Mouse (Mus musculus) heart, embryonic 13.5 days (tissue): ENCODE measurements at regions not wholly inside any gene's neighbourhood (a gene's known extent, or its start where the extent isn't known, plus 50 kb on each side); places are given as distances from the start of the nearest gene placed in this dataset.
"Not testable (repeated sequence)": the region's sequence is repeated elsewhere in the genome, so short reads cannot be mapped to it uniquely, and the experiment has no call there.

Experiments used
- ATAC-seq: fragments of 200-750 bp; cut with Nextera tagmentation; 2 replicates; pipeline ENCODE4 v1.8.0; 2017; ENCODE audit warnings: moderate TSS enrichment; ENCODE audit not compliant: insufficient number of reproducible peaks, low FRiP score, low TSS enrichment; ENCODE audit errors: extremely low read depth
- H3K27ac ChIP-seq: fragments of 300-500 bp; sonication (generic); replicated peaks from 2 replicates; pipeline ENCODE4 v1.5.1; 2015; ENCODE audit warnings: moderate library complexity, mild to moderate bottlenecking, inconsistent platforms
- H3K27me3 ChIP-seq: fragments of 300-500 bp; sonication (generic); replicated peaks from 2 replicates; pipeline ENCODE4 v1.6.1; 2015; ENCODE audit warnings: mild to moderate bottlenecking, inconsistent platforms
- H3K36me3 ChIP-seq: fragments of 300-500 bp; sonication (generic); 2 replicates; pipeline ENCODE4 v1.6.1; 2015; ENCODE audit warnings: mild to moderate bottlenecking, inconsistent platforms
- H3K4me1 ChIP-seq: fragments of 300-500 bp; sonication (generic); 2 replicates; pipeline ENCODE4 v1.6.1; 2015; ENCODE audit warnings: inconsistent platforms
- H3K4me2 ChIP-seq: fragments of 300-500 bp; sonication (generic); 2 replicates; pipeline ENCODE4 v1.6.1; 2015; ENCODE audit warnings: inconsistent platforms, mild to moderate bottlenecking, moderate library complexity
- H3K4me3 ChIP-seq: fragments of 300-500 bp; sonication (generic); 2 replicates; pipeline ENCODE4 v1.5.1; 2015; ENCODE audit warnings: moderate library complexity, mild to moderate bottlenecking, inconsistent platforms
- H3K9ac ChIP-seq: fragments of 300-500 bp; sonication (generic); 2 replicates; pipeline ENCODE4 v1.6.1; 2015; ENCODE audit warnings: inconsistent platforms, mild to moderate bottlenecking, moderate library complexity
- H3K9me3 ChIP-seq: fragments of 300-500 bp; sonication (generic); 2 replicates; pipeline ENCODE4 v1.6.1; 2016; ENCODE audit warnings: inconsistent platforms
- WGBS: fragments of 180-500 bp; shearing (Covaris S2); methylation state at CpG from one replicate; pipeline ENCODE4 v1.1.7; 2015; ENCODE audit warnings: mixed read lengths; 5-methylcytosine and 5-hydroxymethylcytosine counted together

- not testable (repeated sequence) for H3K4me1 ChIP-seq, H3K4me3 ChIP-seq, ATAC-seq, H3K27ac ChIP-seq, H3K9ac ChIP-seq, H3K9me3 ChIP-seq, H3K36me3 ChIP-seq, H3K27me3 ChIP-seq, H3K4me2 ChIP-seq
- WGBS: 74% methylated on average over 5 of the region's 5 CpGs
Measured at GRCm38 (mm10) chr12:3109671-3110070, 200.1 kb downstream of the Rab10 start.

- not testable (repeated sequence) for H3K27me3 ChIP-seq, H3K36me3 ChIP-seq, H3K4me1 ChIP-seq, H3K4me2 ChIP-seq, H3K27ac ChIP-seq, H3K4me3 ChIP-seq, H3K9me3 ChIP-seq, ATAC-seq, H3K9ac ChIP-seq
- 59% methylated on average over 5 of the region's 5 CpGs for WGBS
Measured at GRCm38 (mm10) chr12:3101963-3102362, 207.8 kb downstream of the Rab10 start.

GRCm38 (mm10) chr12:3098175-3098574 is 211.6 kb downstream of the Rab10 start:
- H3K27ac ChIP-seq, ATAC-seq, H3K36me3 ChIP-seq, H3K4me3 ChIP-seq, H3K9ac ChIP-seq, H3K9me3 ChIP-seq, H3K27me3 ChIP-seq, H3K4me2 ChIP-seq, H3K4me1 ChIP-seq: not testable (repeated sequence)
- WGBS: 21% methylated on average over 2 of the region's 2 CpGs

GRCm38 (mm10) chr12:3094509-3094908 is 215.3 kb downstream of the Rab10 start:
- Histone ChIP-seq H3K4me1 (no peaks in the 10 kb centered on the region), H3K36me3 (no peaks in the 10 kb centered on the region), H3K27ac (no peak overlapping the region), H3K27me3 (no peaks in the 10 kb centered on the region), H3K4me3 (no peak overlapping the region), H3K9ac (no peak overlapping the region), H3K4me2 (no peak overlapping the region), H3K9me3 (no peaks in the 10 kb centered on the region)
- ATAC-seq: no peak
- 86% methylated on average over 5 of the region's 5 CpGs for WGBS

DNA sequence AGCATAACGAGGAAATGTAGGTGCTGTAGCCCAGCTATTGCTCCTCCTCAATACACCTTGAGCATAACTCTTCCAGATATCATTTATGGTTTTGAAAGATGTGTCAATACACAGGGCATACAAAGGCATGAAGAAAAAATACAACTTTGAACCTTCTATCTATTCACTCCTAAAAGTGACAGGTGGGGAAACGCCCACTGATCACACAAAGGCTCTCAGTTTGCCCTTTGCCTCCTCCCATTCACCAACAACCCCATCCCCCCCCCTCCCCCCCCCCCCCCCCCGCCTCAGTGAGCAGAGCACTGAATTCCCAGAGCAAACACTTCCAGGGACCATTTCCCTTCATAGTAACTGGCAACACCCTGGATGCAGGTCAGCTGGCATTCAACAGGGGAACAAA is 216.8 kb downstream of the Rab10 start:
- not testable (repeated sequence) for H3K36me3 ChIP-seq, ATAC-seq, H3K4me1 ChIP-seq, H3K27me3 ChIP-seq, H3K9ac ChIP-seq, H3K9me3 ChIP-seq, H3K4me2 ChIP-seq, H3K4me3 ChIP-seq, H3K27ac ChIP-seq
- 65% methylated on average over 2 of the region's 3 CpGs for WGBS

DNA sequence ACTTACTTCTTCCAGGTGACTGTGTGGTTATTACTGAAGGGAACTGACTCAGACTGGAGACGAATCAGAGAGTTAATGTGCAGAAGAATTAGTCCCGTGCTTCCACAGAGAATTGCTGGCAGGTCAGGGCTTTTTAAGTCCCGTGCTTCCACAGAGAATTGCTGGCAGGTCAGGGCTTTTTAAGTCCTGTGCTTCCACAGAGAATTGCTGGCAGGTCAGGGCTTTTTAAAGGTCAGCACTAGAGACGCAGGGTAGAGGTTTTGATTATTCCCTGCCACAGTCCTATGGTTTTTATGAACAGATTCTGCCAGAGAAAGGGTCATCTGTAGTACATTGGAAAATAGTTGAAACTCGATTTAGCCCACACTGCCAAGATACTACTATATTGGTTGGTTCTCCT is 260.2 kb downstream of the Rab10 start:
- not testable (repeated sequence) for H3K4me3 ChIP-seq, H3K27me3 ChIP-seq, H3K27ac ChIP-seq, H3K4me2 ChIP-seq, ATAC-seq, H3K4me1 ChIP-seq, H3K9me3 ChIP-seq, H3K9ac ChIP-seq, H3K36me3 ChIP-seq
- WGBS: 57% methylated on average over 5 of the region's 5 CpGs

DNA sequence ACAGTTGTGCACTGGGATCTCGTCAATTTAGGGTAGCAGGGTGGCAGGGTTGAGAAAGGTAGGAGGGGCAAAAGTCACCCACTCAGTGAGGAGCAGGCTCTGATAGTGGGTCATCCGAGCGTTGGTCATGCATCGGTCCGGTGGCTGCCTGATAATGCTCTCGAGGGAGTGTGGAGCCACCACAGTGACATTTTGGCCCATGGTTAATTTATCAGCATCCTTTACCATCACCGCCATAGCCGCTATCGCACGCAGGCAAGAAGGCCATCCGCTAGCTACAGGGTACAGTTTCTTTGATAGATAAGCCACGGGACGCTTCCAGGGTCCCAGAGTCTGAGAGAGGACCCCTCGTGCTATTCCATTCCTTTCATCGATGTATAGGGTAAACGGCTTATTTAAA is 291.3 kb downstream of the Rab10 start:
- not testable (repeated sequence) for ATAC-seq, H3K9ac ChIP-seq, H3K4me1 ChIP-seq, H3K36me3 ChIP-seq, H3K4me2 ChIP-seq, H3K27ac ChIP-seq, H3K4me3 ChIP-seq, H3K27me3 ChIP-seq
- H3K9me3 ChIP-seq: peaks cover 43% of the 10 kb centered on the region
- 84% methylated on average over 16 of the region's 16 CpGs for WGBS

DNA sequence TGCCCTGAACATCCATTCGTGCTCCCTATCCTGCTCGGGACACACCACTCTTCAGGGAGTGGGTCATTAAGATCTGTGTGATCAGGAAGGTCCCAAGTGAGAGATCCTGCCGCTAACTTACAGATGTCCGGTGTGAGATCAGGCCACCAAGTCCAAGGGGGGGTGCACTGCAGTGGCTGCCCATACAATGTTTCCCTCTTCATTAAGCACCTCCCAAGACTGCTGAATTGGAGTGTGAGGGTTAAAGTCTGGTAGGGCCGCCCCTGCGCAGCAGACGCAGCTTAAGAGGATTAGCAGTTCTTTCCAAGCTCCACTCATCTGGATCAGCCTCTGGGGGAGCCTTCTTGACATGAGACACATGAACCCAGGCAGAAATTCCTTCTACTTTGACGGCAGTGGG is 293.0 kb downstream of the Rab10 start:
- not testable (repeated sequence) for H3K4me2 ChIP-seq, H3K27ac ChIP-seq, ATAC-seq, H3K36me3 ChIP-seq, H3K4me1 ChIP-seq, H3K27me3 ChIP-seq, H3K9ac ChIP-seq, H3K4me3 ChIP-seq
- 83% methylated on average over 8 of the region's 8 CpGs for WGBS
- peaks cover 54% of the 10 kb centered on the region for H3K9me3 ChIP-seq
